Mouse (Mus musculus): Measurements from ENCODE around the gene Ifnz.
"Not testable (repeated sequence)": the region's sequence is repeated elsewhere in the genome, so short reads cannot be mapped to it uniquely, and the experiment has no call there.

GRCm38 (mm10) chr4:88760431-88760830 lies 21.5 kb upstream of the Ifnz start:
- TF ChIP-seq CTCF (IDR thresholded peaks at IDR 0.05; ENCODE audit: control insufficient read depth, insufficient read depth, insufficient read length); CEBPB (IDR thresholded peaks at IDR 0.05; ENCODE audit: low read depth); USF1 (IDR thresholded peaks at IDR 0.05; ENCODE audit: low read depth): not testable (repeated sequence)
